21 mouse cellular contexts compared by ENCODE assay signal in the genomic region with DNA sequence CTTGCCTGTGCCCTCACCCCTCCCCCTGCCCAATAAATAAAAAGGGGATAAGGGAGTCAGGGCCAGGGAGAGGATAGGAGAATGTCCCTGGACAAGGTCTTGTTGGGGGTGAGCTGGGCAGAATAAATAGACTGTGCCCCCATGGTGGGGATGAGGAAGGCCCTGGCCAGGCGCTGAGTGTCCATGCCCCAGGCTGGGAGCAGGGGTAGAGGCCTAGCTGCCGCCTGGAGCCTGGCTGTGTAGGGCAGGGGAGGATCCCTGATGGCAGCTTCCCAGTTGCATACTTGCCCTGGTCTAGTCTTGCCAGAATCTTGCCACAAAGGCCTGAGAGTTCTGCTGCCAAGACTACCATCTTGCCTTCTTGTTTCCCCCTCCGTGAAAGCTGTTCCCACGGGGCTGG. TPM values are rescaled to one million over a fixed set of nuclear protein-coding genes. Genes with fewer than 3 reads are reported as not detected.
DNase-seq lines count a peak whose midpoint lies in the region; ATAC-seq lines count a peak whose summit lies in the region.
"Had no signal": no experiment of that assay in that cellular context is flagged by ENCODE, and none has a peak within 500 bp of the region (broad histone marks: within the 10 kb centered on the region; RNA-seq: fewer than 3 reads in every experiment).

No protein-coding gene starts in this region.

- WGBS in hindbrain, embryonic 13.5 days = 81% methylated on average over 4 of the region's 4 CpGs
- 78% methylated on average over 4 of the region's 4 CpGs for WGBS in hindbrain, embryonic 14.5 days
- 84% methylated on average over 4 of the region's 4 CpGs for WGBS in midbrain, embryonic 10.5 days
- WGBS in midbrain, embryonic 13.5 days = 82% methylated on average over 4 of the region's 4 CpGs

- ATAC-seq in cerebellum, adult (ENCODE audit: insufficient number of reproducible peaks, low FRiP score, low TSS enrichment) = no peak
- no peak for ATAC-seq in hindbrain, embryonic 13.5 days (ENCODE audit: low FRiP score)
- ATAC-seq in hindbrain, embryonic 14.5 days (ENCODE audit: low FRiP score) = no peak
- no peak for ATAC-seq in midbrain, embryonic 13.5 days
- ATAC-seq: forebrain, embryonic 14.5 days; hindbrain, embryonic 16.5 days had no signal

- peak overlapping the region; percentile 29; the same call in 1 of the 2 replicates for H3K9ac ChIP-seq in hindbrain, embryonic 13.5 days
- H3K9ac ChIP-seq in hindbrain, embryonic 14.5 days = no peak overlapping the region
- H3K9ac ChIP-seq in midbrain, embryonic 13.5 days (replicated peaks) = no peak overlapping the region
- H3K9ac ChIP-seq: embryonic facial prominence, embryonic 13.5 days; heart, embryonic 15.5 days had no signal

- H3K4me1 ChIP-seq in hindbrain, embryonic 13.5 days (replicated peaks) = no peaks in the 10 kb centered on the region
- no peaks in the 10 kb centered on the region for H3K4me1 ChIP-seq in hindbrain, embryonic 14.5 days (replicated peaks; ENCODE audit: control insufficient read depth, insufficient read depth, low read length)
- peaks cover 11% of the 10 kb centered on the region for H3K4me1 ChIP-seq in midbrain, embryonic 10.5 days
- H3K4me1 ChIP-seq in midbrain, embryonic 13.5 days (replicated peaks) = no peaks in the 10 kb centered on the region
- H3K4me1 ChIP-seq: heart, embryonic 15.5 days had no signal

- DNase-seq in cerebellum, adult 9-10 months = peak; percentile 41
- DNase-seq in hindbrain, embryonic 14.5 days (ENCODE audit: low spot score) = no peak
- DNase-seq in midbrain, embryonic 10.5 days (ENCODE audit: low spot score) = no peak
- no peak for DNase-seq in thymus, postnatal 0 days (ENCODE audit: low spot score)
- DNase-seq: adrenal gland, postnatal 10 days; cerebellum, postnatal 36 days; gastrocnemius, postnatal 36 days; heart, adult 18-20 months; heart, postnatal 14 days had no signal

- no peak overlapping the region for H3K4me3 ChIP-seq in hindbrain, embryonic 13.5 days
- no peak overlapping the region for H3K4me3 ChIP-seq in hindbrain, embryonic 14.5 days (replicated peaks; ENCODE audit: low read length)
- no peak overlapping the region for H3K4me3 ChIP-seq in midbrain, embryonic 10.5 days
- no peak overlapping the region for H3K4me3 ChIP-seq in midbrain, embryonic 13.5 days (replicated peaks)
- H3K4me3 ChIP-seq: embryonic facial prominence, embryonic 13.5 days; heart, embryonic 15.5 days had no signal

- H3K36me3 ChIP-seq in hindbrain, embryonic 13.5 days = peaks cover 66% of the 10 kb centered on the region
- H3K36me3 ChIP-seq in hindbrain, embryonic 14.5 days (replicated peaks; ENCODE audit: control insufficient read depth, insufficient read depth) = peaks cover 69% of the 10 kb centered on the region
- peaks cover 60% of the 10 kb centered on the region for H3K36me3 ChIP-seq in midbrain, embryonic 10.5 days
- peaks cover 68% of the 10 kb centered on the region for H3K36me3 ChIP-seq in midbrain, embryonic 13.5 days

- H3K9me3 ChIP-seq in hindbrain, embryonic 13.5 days = no peaks in the 10 kb centered on the region
- no peaks in the 10 kb centered on the region for H3K9me3 ChIP-seq in hindbrain, embryonic 14.5 days (ENCODE audit: control insufficient read depth, low read length)
- no peaks in the 10 kb centered on the region for H3K9me3 ChIP-seq in midbrain, embryonic 10.5 days (replicated peaks)
- H3K9me3 ChIP-seq in midbrain, embryonic 13.5 days = no peaks in the 10 kb centered on the region
- H3K9me3 ChIP-seq: embryonic facial prominence, embryonic 13.5 days; heart, embryonic 10.5 days; heart, embryonic 15.5 days had no signal

- no peaks in the 10 kb centered on the region for H3K27me3 ChIP-seq in hindbrain, embryonic 13.5 days
- no peaks in the 10 kb centered on the region for H3K27me3 ChIP-seq in hindbrain, embryonic 14.5 days (ENCODE audit: control insufficient read depth, insufficient read depth, low read length)
- H3K27me3 ChIP-seq in midbrain, embryonic 10.5 days (ENCODE audit: low read depth, poor library complexity, severe bottlenecking) = no peaks in the 10 kb centered on the region
- H3K27me3 ChIP-seq in midbrain, embryonic 13.5 days = no peaks in the 10 kb centered on the region
- H3K27me3 ChIP-seq: embryonic facial prominence, embryonic 13.5 days; heart, embryonic 15.5 days had no signal

- H3K27ac ChIP-seq in hindbrain, embryonic 13.5 days = no peak overlapping the region
- no peak overlapping the region for H3K27ac ChIP-seq in hindbrain, embryonic 14.5 days
- H3K27ac ChIP-seq in midbrain, embryonic 10.5 days (replicated peaks) = 0 out of 2 replicates have a peak overlapping the region, but pooled peaks have one; percentile 13
- H3K27ac ChIP-seq in midbrain, embryonic 13.5 days = no peak overlapping the region
- H3K27ac ChIP-seq: embryonic facial prominence, embryonic 13.5 days; heart, embryonic 10.5 days; heart, embryonic 15.5 days had no signal

- no peak overlapping the region for H3K4me2 ChIP-seq in hindbrain, embryonic 13.5 days
- no peak overlapping the region for H3K4me2 ChIP-seq in hindbrain, embryonic 14.5 days (replicated peaks)
- no peak overlapping the region for H3K4me2 ChIP-seq in midbrain, embryonic 13.5 days (replicated peaks)
- H3K4me2 ChIP-seq: embryonic facial prominence, embryonic 13.5 days; heart, embryonic 15.5 days had no signal

RNA-seq across cellular contexts. Expression of a gene that starts 1.7 kb away (rescaled TPM):
- polyA plus RNA-seq in hindbrain, embryonic 13.5 days (2015; fragmentation: Nextera tagmentation; extraction: Ambion mirVana) = 0.27 TPM in 1 of 2 replicates, not detected in the other
- polyA plus RNA-seq in hindbrain, embryonic 14.5 days (2014; fragmentation: Nextera tagmentation; extraction: Ambion mirVana) = not detected in 2 replicates
- polyA plus RNA-seq in midbrain, embryonic 10.5 days (2016; fragmentation: Nextera tagmentation; extraction: Ambion mirVana) = not detected in 2 replicates
- polyA plus RNA-seq in midbrain, embryonic 13.5 days (2015; fragmentation: Nextera tagmentation; extraction: Ambion mirVana) = not detected in 2 replicates
- 3.6 and 4.0 TPM in 2 replicates for polyA plus RNA-seq in thymus, postnatal 0 days (2015; fragmentation: Nextera tagmentation; extraction: Ambion mirVana)
- polyA plus RNA-seq: cerebellum, adult 2 months; forebrain, embryonic 14.5 days; heart, embryonic 15.5 days; hindbrain, embryonic 16.5 days had no signal

RNA-seq across cellular contexts. Expression of a gene that starts 7.8 kb away (rescaled TPM):
- 93.8 and 98.3 TPM in 2 replicates for polyA plus RNA-seq in hindbrain, embryonic 13.5 days (2015; fragmentation: Nextera tagmentation; extraction: Ambion mirVana)
- 140 and 158 TPM in 2 replicates for polyA plus RNA-seq in hindbrain, embryonic 14.5 days (2014; fragmentation: Nextera tagmentation; extraction: Ambion mirVana)
- 31.7 and 42.8 TPM in 2 replicates for polyA plus RNA-seq in midbrain, embryonic 10.5 days (2016; fragmentation: Nextera tagmentation; extraction: Ambion mirVana)
- 78.4 and 84.8 TPM in 2 replicates for polyA plus RNA-seq in midbrain, embryonic 13.5 days (2015; fragmentation: Nextera tagmentation; extraction: Ambion mirVana)
- polyA plus RNA-seq in thymus, postnatal 0 days (2015; fragmentation: Nextera tagmentation; extraction: Ambion mirVana) = 8.9 TPM in 2 replicates

RNA-seq across cellular contexts. Expression of a gene that starts 13.6 kb away (rescaled TPM):
- polyA plus RNA-seq in hindbrain, embryonic 13.5 days (2015; fragmentation: Nextera tagmentation; extraction: Ambion mirVana) = 11.6 and 11.7 TPM in 2 replicates
- polyA plus RNA-seq in hindbrain, embryonic 14.5 days (2014; fragmentation: Nextera tagmentation; extraction: Ambion mirVana) = 14.5 and 14.8 TPM in 2 replicates
- polyA plus RNA-seq in midbrain, embryonic 10.5 days (2016; fragmentation: Nextera tagmentation; extraction: Ambion mirVana) = 10.1 and 13.4 TPM in 2 replicates
- 11.4 and 12.4 TPM in 2 replicates for polyA plus RNA-seq in midbrain, embryonic 13.5 days (2015; fragmentation: Nextera tagmentation; extraction: Ambion mirVana)
- polyA plus RNA-seq in thymus, postnatal 0 days (2015; fragmentation: Nextera tagmentation; extraction: Ambion mirVana) = 5.6 and 6.5 TPM in 2 replicates

RNA-seq across cellular contexts. Expression of a gene that starts 43.7 kb away (rescaled TPM):
- not detected in 2 replicates for polyA plus RNA-seq in hindbrain, embryonic 13.5 days (2015; fragmentation: Nextera tagmentation; extraction: Ambion mirVana)
- not detected in 2 replicates for polyA plus RNA-seq in hindbrain, embryonic 14.5 days (2014; fragmentation: Nextera tagmentation; extraction: Ambion mirVana)
- not detected in 2 replicates for polyA plus RNA-seq in midbrain, embryonic 10.5 days (2016; fragmentation: Nextera tagmentation; extraction: Ambion mirVana)
- not detected in 2 replicates for polyA plus RNA-seq in midbrain, embryonic 13.5 days (2015; fragmentation: Nextera tagmentation; extraction: Ambion mirVana)
- 0.47 and 0.50 TPM in 2 replicates for polyA plus RNA-seq in thymus, postnatal 0 days (2015; fragmentation: Nextera tagmentation; extraction: Ambion mirVana)
- polyA plus RNA-seq: brain, embryonic 14.5 days; C2C12; embryonic facial prominence, embryonic 13.5 days; forebrain, embryonic 14.5 days; heart, embryonic 10.5 days; heart, embryonic 15.5 days; intestine, embryonic 14.5 days had no signal

RNA-seq across cellular contexts. Expression of a gene that starts 48.7 kb away (rescaled TPM):
- 86.8 and 96.4 TPM in 2 replicates for polyA plus RNA-seq in hindbrain, embryonic 13.5 days (2015; fragmentation: Nextera tagmentation; extraction: Ambion mirVana)
- 80.0 and 84.9 TPM in 2 replicates for polyA plus RNA-seq in hindbrain, embryonic 14.5 days (2014; fragmentation: Nextera tagmentation; extraction: Ambion mirVana)
- 81.6 and 93.5 TPM in 2 replicates for polyA plus RNA-seq in midbrain, embryonic 10.5 days (2016; fragmentation: Nextera tagmentation; extraction: Ambion mirVana)
- 89.7 and 93.8 TPM in 2 replicates for polyA plus RNA-seq in midbrain, embryonic 13.5 days (2015; fragmentation: Nextera tagmentation; extraction: Ambion mirVana)
- 29.5 and 29.9 TPM in 2 replicates for polyA plus RNA-seq in thymus, postnatal 0 days (2015; fragmentation: Nextera tagmentation; extraction: Ambion mirVana)
